Mouse (Mus musculus) G1E (cell line): ENCODE measurements around the gene Det1.
A peak's percentile ranks its signal among the peaks of the same experiment; 100 is the strongest.

Experiments
- CTCF ChIP-seq: IDR thresholded peaks from 2 replicates; pipeline ENCODE4 v1.5.1; 2012; ENCODE audit warnings: low read depth, low read length, inconsistent platforms, mixed read lengths
- GATA1 ChIP-seq: IDR thresholded peaks from 2 replicates; pipeline ENCODE4 v1.6.1; 2012; ENCODE audit warnings: borderline replicate concordance, low read length, inconsistent platforms, mixed read lengths
- GATA2 ChIP-seq: IDR thresholded peaks from 2 replicates; pipeline ENCODE4 v1.6.1; 2012; ENCODE audit warnings: low read depth, low read length, inconsistent platforms, borderline replicate concordance
- POLR2AphosphoS5 ChIP-seq: IDR thresholded peaks from 2 replicates; pipeline ENCODE4 v1.6.1; 2012; ENCODE audit warnings: low read depth, low read length, inconsistent platforms; ENCODE audit not compliant: insufficient replicate concordance
- TAL1 ChIP-seq: conservative IDR thresholded peaks from 2 replicates; pipeline ENCODE4 v1.6.1; 2012; ENCODE audit warnings: low read depth, low read length, inconsistent platforms, mixed read lengths

- TF ChIP-seq CTCF (peak; percentile 80), GATA1 (no peak), POLR2AphosphoS5 (no peak), GATA2 (no peak), TAL1 (no peak)
These were observed 43.6 kb upstream of the Det1 start for GRCm38 (mm10) chr7:78890641-78891040.
